Mouse (Mus musculus) liver, adult 2 months (tissue): ENCODE measurements around the gene Tfap2d. TPM values are rescaled to one million over a fixed set of nuclear protein-coding genes. Genes with fewer than 3 reads are reported as not detected.

Experiments
- DNase-seq: peaks from one replicate; pipeline ENCODE4 v3.0.0-alpha.2; 2011; ENCODE audit warnings: low read depth, low spot score; ENCODE audit errors: extremely low read depth
- H3K27ac ChIP-seq: fragments of 200-500 bp; replicated peaks from 2 replicates; pipeline ENCODE4 v1.5.1; 2012; ENCODE audit warnings: low read depth, mild to moderate bottlenecking, control low read depth, inconsistent platforms, low read length; ENCODE audit not compliant: insufficient read depth
- H3K27me3 ChIP-seq: fragments of 200-500 bp; 2 replicates; pipeline ENCODE4 v1.6.1; 2012; ENCODE audit warnings: mild to moderate bottlenecking, moderate library complexity, low read length, inconsistent platforms; ENCODE audit not compliant: control insufficient read depth, insufficient read depth
- H3K36me3 ChIP-seq: fragments of 200-500 bp; 2 replicates; pipeline ENCODE4 v1.6.1; 2012; ENCODE audit warnings: low read length, inconsistent platforms; ENCODE audit not compliant: control insufficient read depth, insufficient read depth
- H3K4me1 ChIP-seq: fragments of 200-500 bp; 2 replicates; pipeline ENCODE4 v1.6.1; 2011; ENCODE audit warnings: low read length; ENCODE audit not compliant: control insufficient read depth, insufficient read depth
- H3K4me3 ChIP-seq: fragments of 200-500 bp; 2 replicates; pipeline ENCODE4 v1.5.1; 2011; ENCODE audit warnings: low read depth, mild to moderate bottlenecking, control low read depth, low read length, moderate library complexity; ENCODE audit not compliant: insufficient read depth
- H3K79me2 ChIP-seq: fragments of 200-500 bp; 2 replicates; pipeline ENCODE4 v1.6.1; 2012; ENCODE audit warnings: inconsistent platforms, mild to moderate bottlenecking, low read length, moderate library complexity; ENCODE audit not compliant: control insufficient read depth, insufficient read depth
- H3K9ac ChIP-seq: fragments of 200-500 bp; 2 replicates; pipeline ENCODE4 v1.6.1; 2012; ENCODE audit warnings: low read depth, mild to moderate bottlenecking, control low read depth, inconsistent platforms, low read length
- CTCF ChIP-seq: fragments of 200-500 bp; IDR thresholded peaks from 2 replicates; pipeline ENCODE4 v1.5.1; 2011; ENCODE audit warnings: low read depth, low read length, control low read depth
- POLR2A ChIP-seq: fragments of 200-500 bp; IDR thresholded peaks from 2 replicates; pipeline ENCODE4 v1.6.1; 2011; ENCODE audit warnings: low read length, control low read depth; ENCODE audit not compliant: insufficient read depth; ENCODE audit errors: extremely low read depth
- WGBS: fragments of 180-500 bp; shearing (Covaris S2); methylation state at CpG from one replicate; pipeline ENCODE4 v1.1.7; 2018; 5-methylcytosine and 5-hydroxymethylcytosine counted together
- polyA plus RNA-seq: library from polyadenylated mRNA; depleted of rRNA; stranded (reverse); fragments of >200 nt; gene quantifications from 2 replicates; pipeline ENCODE4 v1.2.3, GENCODE M21; 2012; rRNA removed
- total RNA-seq: library from RNA; depleted of rRNA; stranded (reverse); fragments of >200 nt; gene quantifications from 2 replicates; pipeline ENCODE4 v1.2.3, GENCODE M21; 2014; rRNA removed

Tfap2d gene
- total and polyA plus RNA-seq, 2 experiments, result 0.05 TPM; not detected in 1

DNA sequence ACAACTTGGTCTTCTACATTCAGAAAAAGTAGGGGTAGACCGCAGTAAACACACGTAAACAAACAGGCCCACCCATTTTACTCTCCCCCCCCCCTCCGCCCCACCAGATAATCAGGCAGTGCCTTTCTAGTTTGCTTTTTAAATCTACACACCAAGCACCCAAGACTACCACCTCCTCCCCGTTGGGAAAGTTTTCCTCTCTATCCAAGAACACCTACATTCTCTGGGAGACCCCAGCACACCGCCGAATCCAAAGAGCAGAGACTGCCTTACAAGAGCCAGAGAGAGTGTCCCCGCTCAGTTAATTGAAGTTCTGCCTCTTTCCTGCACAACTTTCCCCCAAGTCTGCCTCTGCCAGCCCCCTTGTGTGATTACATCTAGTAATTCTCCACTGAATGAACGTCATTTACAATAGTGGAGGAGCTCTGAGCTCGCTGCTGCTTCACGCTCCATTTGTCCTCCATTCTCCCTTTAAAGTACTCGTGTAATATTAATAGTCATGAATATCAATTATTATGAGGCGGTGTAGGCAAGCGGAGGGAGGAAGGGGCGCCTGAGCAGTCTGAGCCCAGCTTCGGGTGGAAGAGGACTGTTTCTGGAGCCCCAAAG is 108.8 kb downstream of the Tfap2d start:
- DNase-seq, result no peak
- Histone ChIP-seq H3K4me1 (no peaks in the 10 kb centered on the region), H3K79me2 (no peaks in the 10 kb centered on the region), H3K9ac (no peak overlapping the region), H3K4me3 (no peak overlapping the region), H3K36me3 (no peaks in the 10 kb centered on the region), H3K27ac (no peak overlapping the region), H3K27me3 (peaks cover 34% of the 10 kb centered on the region)
- 4% methylated on average over 15 of the region's 15 CpGs for WGBS
- no peak for TF ChIP-seq CTCF
- TF ChIP-seq POLR2A, result no peak

GRCm38 (mm10) chr1:19212691-19213090 is 109.9 kb downstream of the Tfap2d start:
- 3% methylated on average over 4 of the region's 4 CpGs for WGBS
- Histone ChIP-seq H3K9ac (no peak overlapping the region), H3K4me1 (no peaks in the 10 kb centered on the region), H3K36me3 (no peaks in the 10 kb centered on the region), H3K27me3 (peaks cover 34% of the 10 kb centered on the region), H3K27ac (no peak overlapping the region), H3K4me3 (no peak overlapping the region), H3K79me2 (no peaks in the 10 kb centered on the region)
- no peak for DNase-seq
- no peak for TF ChIP-seq CTCF
- TF ChIP-seq POLR2A, result no peak

DNA sequence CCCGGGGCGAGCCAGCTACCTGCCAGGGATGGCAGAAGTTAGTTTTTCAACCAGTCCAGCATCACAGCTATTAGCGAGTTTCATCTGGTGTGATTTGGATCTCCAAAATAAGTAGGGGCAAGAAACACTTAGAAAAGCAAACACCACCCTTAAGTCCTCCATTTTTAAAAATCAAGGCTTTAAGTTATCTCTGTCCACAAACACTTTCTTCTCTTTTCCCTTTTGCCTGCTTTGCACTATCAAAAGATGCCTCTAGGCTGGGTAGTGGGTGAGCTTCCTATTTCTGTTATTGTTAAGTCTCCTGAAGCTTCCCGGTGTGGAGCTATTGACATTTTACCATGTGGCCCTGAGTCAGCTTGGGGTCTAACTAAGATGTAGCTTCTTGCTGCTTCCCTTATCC is 110.3 kb downstream of the Tfap2d start:
- Histone ChIP-seq H3K36me3 (no peaks in the 10 kb centered on the region), H3K9ac (no peak overlapping the region), H3K4me3 (no peak overlapping the region), H3K27ac (no peak overlapping the region), H3K4me1 (no peaks in the 10 kb centered on the region), H3K79me2 (no peaks in the 10 kb centered on the region), H3K27me3 (peaks cover 34% of the 10 kb centered on the region)
- no peak for DNase-seq
- TF ChIP-seq POLR2A (no peak), CTCF (no peak)
- 0% methylated on average over 4 of the region's 4 CpGs for WGBS

GRCm38 (mm10) chr1:19213851-19214395 is 111.1 kb downstream of the Tfap2d start:
- peaks cover 36% of the 10 kb centered on the region for H3K27me3 ChIP-seq
- 5% methylated on average over 36 of the region's 36 CpGs for WGBS
- H3K27ac ChIP-seq, result no peak overlapping the region
- DNase-seq, result no peak
- no peak overlapping the region for H3K9ac ChIP-seq
- no peak overlapping the region for H3K4me3 ChIP-seq
- H3K36me3 ChIP-seq, result no peaks in the 10 kb centered on the region
- no peaks in the 10 kb centered on the region for H3K4me1 ChIP-seq
- no peaks in the 10 kb centered on the region for H3K79me2 ChIP-seq
- TF ChIP-seq POLR2A (no peak), CTCF (no peak)

Other genes with a start within 250 kb of the Tfap2d start
- gene Tfap2b, start 105.9 kb downstream of the Tfap2d start, total RNA-seq, result not detected in 2 replicates
- gene Tfap2b, start 105.9 kb downstream of the Tfap2d start, polyA plus RNA-seq, result 0.01 TPM in 1 of 2 replicates, not detected in the other